Mouse (Mus musculus) frontal cortex, postnatal 25 days (tissue): ENCODE data around the gene Mapk8ip1.

Experiments used
- DNase-seq, 2 experiments: peaks; one replicate each; pipeline ENCODE4 v3.0.0; 2022; ENCODE audit warnings: low spot score in 2 of 2

The Mapk8ip1 gene

DNA sequence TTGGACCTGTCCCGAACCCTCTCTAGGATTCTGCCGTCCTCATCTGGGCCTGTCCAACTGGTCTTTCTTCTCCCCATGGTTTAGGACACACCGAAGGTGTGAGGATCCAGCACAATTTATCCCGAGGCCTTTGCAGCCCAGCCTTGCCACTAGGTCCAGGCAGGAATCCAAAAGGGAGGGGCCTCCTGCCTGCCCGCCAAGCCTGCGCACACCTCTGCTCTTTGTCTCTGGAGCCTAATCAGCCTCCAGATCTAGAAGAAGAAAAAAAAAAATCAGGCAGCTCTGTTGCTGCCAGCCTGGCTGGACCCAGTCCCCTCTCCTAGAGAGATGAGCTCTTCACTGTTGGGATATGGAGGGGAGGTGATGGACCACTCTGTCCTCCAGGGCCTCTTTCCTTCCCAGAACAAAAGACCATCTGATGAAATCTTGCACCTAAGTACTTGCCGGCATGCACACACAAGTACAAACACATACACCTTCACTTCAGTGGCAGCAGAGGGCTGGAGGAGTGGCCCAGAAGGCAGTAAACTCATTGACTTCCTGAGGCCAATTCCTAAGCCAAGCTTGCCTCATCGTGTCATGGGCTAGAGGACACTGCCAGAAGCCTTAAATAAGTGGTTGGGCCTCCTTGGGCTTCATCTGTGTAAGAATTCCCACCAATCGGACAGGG, 28.2 kb downstream of the Mapk8ip1 start:
- no peak for DNase-seq

DNA sequence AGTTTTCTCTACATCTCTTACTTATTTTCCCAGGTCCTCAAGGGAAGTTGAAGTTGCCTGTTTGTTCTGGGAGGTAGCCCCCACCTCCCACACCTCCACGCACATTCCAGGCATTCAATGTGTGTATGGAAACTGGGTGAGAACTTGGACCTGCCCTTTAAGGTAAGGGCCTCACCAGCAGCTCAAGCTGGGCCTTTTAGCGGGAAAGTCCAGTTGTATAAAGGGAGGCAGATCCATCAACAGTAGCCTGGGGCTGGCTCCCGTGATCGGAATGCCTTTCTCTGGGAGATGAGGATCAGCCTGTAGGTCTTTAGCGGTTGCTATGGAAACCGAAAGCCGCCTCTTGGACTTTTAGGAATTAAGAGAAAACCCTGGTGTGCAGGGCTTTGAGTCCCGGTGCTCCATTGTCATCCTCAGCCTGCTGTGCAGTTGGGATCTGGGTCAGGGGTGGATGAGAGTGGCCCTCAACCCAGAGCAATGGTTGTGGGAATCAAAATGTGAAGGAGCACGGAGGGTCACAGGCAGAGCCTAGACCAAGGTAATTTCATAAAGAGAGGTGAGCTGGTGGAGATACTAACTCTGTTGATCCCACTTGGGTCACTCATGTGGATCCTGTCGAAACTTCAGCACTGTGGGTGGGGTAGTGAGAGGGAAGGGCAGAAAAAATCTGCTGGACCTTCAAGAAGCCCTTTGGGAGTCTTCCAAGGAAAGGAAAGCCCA, 28.9 kb downstream of the Mapk8ip1 start:
- DNase-seq = no peak

DNA sequence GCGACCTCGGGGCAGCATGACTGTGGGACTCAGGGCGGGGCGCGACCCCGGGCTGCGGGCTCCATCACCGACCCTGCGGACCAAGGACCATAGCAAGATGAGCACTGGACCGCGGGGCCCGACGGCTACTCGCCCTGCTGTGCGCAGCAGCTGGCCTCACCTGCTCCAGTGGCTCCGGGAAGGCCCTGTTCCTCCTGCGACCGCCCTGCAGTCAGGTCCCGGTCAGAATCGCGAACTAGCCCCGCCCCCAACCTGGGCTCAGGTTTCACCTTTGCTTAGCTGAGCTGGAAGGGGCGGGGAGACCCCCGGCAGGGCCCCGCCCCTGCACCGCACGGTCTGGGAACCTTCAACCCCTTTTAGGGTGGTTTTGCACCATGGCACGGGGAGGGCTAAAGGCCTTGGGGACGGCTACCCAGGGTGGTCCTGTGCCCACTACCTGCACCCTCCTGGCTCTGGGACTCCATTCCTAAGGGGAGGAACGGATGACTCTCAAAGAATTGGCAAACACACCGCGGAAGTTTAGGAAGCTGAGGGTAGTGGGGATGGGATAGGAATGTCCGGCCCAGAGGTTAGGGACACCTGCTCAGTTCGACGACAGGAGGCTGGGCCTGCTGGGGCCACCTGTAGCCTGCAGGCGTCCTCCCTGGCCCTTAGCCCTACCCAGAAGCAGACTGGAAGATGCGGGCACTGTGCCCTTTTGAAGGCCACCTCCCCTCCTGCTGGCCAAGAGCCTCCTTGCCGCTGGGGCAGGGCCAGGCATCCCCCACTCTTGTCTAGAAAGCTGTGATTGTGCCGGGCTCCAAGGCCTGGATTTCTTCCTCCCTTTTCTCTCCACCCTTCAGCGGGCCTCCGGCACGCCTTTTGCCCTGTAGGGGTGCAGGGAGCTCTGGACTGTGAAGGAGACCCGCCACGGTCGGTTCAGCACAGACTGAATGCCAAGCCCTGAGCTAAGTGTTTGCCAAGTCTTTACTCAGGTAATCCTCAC, 29.9 kb downstream of the Mapk8ip1 start:
- DNase-seq = no peak

DNA sequence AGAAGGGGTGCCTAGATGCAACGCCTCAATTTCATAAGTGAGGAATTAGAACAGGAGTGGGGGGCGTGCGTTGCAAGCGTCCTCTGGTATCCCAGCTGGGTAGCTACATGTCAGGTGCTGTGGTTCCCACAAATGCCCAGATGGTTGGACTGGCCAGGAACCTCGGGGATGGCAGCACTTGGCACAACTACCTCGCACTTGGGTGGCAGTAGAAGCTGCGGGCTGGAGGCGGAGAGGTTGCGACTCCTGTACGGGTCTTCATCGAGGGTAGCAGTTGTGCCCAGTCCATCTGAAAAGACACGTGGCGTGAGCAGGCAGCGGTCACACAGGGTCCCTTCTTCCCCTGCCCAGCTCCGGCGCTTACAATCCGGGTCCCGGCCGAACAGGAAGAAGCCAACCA, 30.7 kb downstream of the Mapk8ip1 start:
- no peak for DNase-seq

DNA sequence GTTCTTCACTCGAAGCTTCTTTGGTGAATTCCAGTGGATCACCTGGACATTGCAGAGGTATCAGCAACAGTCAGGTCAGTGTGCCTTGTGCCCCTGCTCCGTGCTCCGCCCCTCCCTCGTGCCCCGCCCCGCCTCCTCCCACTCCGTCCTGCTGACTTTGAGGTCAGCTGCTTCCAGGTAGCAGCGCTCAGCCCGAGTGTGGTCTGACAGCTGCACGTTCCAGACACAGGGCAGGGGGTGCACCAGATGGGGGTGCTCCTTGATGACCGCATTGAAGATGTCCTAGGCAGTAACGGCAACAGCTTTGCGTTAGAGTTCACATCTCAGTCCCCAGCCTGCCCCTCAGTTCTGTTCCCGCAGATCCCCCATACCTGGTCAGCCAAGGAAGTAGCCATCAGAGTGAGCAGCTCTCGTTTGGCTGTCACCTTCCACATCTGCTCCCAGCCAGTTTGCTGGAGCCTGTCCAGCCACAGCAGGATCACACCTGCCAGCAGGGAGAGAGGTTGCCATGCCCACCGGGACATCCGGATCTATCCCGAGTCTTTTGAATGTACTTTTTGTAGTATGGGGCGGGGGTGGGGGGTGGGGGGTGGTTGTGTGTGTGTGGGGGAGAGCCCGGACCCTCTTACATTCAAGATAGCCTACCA, 33.6 kb downstream of the Mapk8ip1 start:
- no peak for DNase-seq

DNA sequence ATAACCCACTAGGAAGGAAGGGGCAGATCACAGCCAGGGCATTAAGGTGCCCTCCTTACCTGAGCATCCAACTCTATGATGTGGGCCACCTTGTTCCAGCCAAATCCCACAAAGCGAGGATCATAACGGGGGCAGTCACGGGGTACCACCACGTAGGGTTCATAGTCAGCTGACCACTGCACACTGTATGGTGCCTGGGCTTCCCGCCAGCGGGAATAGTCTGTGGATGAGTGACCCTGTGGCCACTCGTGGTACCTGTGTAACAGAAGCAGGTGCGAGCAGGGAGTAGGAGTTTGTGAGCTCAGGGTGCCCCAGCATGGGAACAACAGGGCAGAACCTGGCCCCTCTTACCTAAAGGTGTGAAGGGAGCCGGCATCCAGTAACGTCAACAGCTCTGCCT, 35.5 kb downstream of the Mapk8ip1 start:
- DNase-seq = no peak

DNA sequence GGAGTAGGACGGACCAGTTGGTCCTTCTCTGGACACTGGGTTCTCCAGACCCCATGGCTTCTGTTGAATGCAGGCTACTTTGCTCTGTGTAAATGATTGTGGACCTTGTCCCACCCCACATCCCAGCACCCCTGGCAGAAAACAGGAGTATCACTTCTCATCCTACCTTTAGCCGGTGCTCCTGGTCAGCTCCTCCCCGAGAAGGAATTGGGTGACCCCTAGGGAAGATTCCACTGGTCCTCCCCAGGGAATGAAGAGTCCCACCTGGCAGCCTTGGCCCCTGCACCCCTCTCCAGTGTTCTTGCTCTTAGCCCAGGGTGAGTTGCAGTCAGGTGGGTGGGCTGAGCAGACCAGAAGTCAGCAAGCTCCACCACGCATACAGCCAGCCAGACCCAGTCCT, 37.0 kb downstream of the Mapk8ip1 start:
- no peak for DNase-seq

DNA sequence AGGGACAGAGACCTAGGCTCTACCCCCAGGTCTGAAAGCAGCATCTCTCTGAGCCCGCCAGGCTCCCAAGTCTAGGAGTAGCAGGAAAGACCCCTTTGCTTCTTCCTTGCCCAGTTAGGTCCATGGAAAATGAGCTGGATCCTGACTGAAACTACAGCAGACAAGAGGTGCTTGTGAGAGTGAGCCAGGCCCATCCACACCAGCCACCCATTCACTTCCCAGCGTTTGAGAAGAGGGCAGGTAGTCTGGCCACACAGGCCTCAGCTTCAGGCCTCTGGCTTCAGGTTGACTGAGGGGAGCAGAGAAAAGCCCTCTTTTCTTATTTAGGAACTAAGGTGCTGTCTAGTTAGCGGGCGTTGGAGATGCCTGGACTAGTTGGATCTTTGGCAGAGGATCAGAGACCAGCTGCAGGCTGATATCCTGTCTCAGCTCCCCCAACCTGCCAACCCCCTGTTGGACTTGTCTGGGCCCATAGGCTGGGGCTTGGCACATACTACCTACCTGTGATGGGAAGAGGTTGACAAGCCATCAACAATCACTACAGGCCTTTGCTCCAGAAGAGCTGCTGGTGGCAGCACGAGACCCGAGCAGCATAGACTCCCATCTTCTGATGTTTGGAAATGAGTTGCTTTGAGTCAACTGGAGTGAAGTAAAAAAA, 38.4 kb downstream of the Mapk8ip1 start:
- no peak for DNase-seq

DNA sequence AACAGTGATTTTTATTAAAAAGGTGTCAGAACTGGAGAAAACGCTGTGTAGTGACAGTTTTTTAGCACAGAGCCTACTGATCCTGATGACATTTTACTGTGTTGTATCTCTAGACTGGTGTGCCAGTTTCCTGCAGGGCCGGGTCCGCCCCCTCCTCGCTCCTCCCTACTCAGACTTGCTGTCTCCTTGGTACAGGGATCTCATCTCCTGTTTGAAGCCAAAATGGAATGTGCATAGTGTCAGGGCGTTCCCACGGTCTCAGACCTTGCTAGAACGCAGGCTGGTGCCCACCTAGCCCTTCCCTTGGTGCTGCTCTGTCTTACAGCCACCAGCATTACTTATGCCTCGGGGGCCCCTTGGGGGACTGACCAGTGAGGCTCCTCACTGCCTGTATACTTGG, 39.3 kb downstream of the Mapk8ip1 start:
- no peak for DNase-seq

DNA sequence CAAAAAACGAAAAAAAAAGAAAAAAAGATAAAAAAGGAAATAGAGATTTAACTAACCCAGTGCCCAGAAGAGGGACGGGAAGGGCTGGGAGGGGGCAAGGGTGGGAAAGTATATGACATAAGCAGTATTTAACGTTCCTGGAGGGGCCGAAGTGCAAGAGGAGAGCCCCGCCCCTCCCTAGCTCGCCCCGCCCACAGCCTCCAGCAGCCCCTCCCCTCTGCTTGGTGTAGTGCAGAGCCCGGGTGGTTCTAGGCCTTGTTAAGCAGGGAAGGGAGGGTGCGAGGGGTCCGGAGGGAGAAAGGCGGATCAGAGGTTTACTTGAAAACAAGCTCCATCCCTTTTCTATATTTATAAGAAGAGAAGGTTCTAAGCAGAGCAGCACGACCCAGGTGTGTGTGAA, 40.2 kb downstream of the Mapk8ip1 start:
- DNase-seq = no peak

DNA sequence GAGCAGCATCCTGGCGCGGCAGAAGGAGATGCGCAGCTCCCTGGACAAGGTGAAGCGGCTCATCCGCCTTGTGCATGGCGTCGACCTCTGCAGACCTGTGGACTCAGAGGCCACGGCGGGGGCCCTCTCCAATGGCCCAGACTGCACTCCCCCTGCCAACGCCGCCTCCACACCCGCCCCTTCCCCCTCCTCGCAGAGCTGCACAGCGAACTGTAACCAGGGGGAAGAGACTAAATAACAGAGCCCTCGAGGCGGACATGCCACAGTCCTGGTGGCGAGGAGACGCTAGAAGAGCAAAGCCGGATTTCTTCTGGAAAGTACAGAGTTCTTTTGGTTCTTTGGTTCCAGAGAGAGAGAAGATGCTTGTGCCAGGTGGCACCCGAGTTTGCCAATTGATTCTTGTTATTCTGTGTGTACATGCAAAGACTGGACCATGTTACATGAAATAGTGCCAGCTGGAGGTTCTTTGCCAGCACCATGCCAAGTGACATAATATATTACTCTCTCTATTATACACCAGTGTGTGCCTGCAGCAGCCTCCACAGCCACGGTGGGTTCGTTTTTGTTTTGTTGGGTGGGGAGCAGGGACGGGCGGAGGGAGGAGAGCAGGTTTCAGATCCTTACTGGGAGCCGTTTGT, 40.8 kb downstream of the Mapk8ip1 start:
- DNase-seq = no peak

DNA sequence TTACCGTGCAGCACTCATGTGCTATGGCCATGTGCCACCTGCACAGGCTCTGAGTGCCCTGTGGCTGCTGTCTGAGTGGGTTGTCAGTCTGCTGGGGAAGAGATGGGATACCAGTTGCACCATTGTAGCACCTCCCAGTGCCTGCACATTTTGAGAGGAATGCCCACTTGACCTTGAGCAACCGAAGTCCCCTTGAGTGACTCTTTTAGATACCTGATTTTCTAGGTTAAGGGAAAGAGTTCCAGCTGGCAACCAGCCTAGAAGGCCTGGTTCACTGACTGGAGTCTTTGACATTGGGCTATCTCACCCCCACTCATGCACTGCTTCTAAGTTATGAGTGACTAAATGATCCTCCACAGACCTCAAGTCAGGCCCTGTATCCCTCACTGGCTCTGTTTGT, 41.8 kb downstream of the Mapk8ip1 start:
- DNase-seq = no peak

DNA sequence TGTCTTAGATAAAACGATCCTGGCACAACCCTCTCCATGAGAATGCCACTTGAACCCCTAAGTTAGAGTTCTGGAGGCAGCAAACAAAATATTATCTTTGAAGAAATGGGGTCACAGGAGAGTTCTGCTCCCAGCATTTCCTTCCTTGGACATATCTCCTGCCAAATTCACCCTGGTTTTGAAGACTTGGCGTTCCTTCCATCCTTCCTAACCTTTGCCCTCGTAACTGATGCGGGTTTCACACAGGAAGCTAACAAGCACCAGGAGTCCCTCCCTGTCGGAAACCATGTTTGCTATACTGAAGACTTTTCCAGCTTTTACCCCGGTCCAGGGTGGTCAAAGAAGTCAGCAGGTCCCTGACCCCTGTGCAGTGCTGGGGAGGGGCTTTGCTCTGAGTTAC, 46.8 kb downstream of the Mapk8ip1 start:
- DNase-seq = no peak

DNA sequence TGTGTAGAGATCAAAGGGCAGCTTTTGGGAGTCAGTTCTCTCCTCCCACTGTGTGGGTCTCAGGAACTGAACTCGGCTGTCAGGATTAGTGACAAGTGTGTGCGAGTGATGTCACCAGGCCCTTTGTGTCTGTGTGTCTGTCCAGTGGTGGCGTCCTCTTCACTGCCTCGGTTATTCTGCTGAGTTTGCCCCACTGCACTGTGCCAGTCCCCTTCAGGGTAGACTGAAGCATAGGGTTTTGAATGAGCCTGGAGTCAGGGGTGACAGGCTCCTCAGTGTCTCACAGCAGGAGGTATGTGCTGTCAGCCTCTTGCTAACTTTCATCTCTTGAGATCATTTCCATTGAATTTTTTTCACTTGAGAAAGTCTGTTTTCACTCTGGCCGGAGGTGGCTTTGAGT, 47.7 kb downstream of the Mapk8ip1 start:
- DNase-seq = no peak

DNA sequence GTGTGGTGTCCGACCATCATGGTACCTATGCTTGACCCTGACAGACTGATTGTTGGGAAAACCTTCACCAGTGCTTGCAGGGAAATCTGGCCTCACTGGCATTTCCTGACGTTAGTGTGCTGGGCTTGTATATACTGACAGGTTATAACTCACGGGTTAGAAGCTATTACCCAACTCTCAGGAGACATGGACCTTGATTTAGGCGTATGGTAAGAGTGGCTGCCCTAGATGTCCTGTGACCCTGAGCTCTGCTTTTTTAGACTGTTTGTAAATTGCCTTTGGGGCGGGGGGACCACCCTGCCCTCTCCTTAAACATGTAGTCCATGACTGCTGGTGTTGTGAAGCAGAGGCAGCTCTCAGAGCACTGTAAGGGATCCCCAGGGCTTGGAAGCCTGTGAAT, 50.4 kb downstream of the Mapk8ip1 start:
- DNase-seq = no peak

DNA sequence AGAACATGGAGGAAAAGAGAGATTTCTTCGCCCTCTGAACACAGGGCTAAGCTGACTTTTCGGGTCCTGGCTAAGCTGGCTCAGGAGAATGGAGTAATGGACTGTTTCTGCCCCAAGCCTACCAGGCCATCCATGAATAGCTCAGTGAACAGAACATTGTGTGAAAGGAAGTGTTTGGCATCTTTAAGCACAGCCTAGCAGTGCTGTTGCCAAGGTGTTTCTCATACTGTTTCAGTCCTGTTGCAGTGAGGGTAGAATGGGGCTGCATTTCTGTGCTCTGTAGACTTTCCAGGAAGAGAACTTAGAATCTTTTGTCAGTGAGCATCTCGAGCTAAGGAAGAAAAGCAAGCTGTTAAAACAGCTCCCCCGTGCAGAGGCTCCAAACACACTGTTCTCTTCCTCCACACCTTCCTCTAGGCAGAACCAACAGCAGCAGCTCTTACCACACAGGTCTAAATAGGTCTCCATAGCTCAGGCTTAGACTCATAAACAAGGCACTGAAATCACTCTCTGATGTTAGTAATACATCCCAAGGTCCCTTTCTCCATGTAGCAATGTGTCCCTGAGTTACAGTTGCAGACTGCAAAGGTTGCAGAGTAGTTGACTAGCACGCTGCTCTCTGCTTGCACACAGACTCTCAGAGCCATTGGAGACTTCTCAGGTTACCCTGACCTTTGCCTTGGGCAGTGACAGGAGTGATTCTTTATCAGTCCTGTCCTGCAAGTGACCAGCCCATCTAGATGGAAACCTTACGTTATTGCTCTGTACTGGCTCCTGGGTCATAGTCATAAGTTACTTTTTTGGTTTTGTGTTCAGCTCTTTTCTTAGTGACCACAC, 51.3 kb downstream of the Mapk8ip1 start:
- DNase-seq = no peak

DNA sequence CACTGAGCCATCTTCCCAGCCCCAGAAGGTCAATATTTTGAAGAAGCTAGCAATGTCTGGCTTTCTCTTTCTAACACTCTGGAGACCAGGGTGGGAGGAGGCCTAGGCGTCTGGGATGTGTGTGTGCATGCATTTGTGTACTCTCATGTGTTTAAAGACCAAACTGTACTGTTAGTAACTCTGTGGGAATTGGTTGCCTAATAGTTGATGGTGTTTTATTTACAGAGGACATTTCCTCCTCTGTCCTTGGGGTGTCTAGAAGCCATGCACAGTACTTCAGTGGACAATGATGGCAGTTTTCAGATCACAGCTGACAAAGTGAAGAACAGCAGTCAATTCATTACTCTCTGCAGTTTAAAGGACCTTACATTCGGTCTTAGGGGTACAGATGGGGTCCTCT, 53.9 kb downstream of the Mapk8ip1 start:
- no peak for DNase-seq

DNA sequence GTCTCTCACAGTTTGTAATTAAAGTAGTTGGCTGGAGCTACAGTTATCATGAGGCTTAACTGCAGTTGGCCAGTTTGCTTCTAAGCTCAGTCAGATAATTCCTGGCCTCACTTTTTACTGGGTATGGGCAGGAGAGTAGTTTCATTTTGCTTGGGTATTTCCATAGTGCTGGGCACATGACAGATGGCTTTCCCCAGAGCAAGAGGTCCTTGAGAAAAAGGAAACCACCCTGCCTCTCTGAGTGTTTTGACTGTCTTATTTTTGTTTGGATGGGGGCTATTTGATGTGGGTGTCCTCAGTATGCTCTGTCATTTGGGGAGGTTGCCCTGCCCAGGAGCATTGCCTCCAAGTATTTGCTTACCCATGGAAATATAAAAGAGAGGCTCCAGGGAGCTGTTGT, 58.6 kb downstream of the Mapk8ip1 start:
- DNase-seq = no peak
